Mouse (Mus musculus) small intestine, adult 2 months (tissue): Measurements from ENCODE around the gene Mrgbp. TPM values are rescaled to one million over a fixed set of nuclear protein-coding genes. Genes with fewer than 3 reads are reported as not detected.

Source experiments
- H3K27ac ChIP-seq: fragments of 200-500 bp; 2 replicates; pipeline ENCODE4 v1.5.1; 2012; ENCODE audit warnings: low read depth, low read length, control low read depth, inconsistent platforms; ENCODE audit not compliant: insufficient read depth
- H3K27me3 ChIP-seq: fragments of 200-500 bp; 2 replicates; pipeline ENCODE4 v1.6.1; 2012; ENCODE audit warnings: mild to moderate bottlenecking, moderate library complexity, low read length, inconsistent platforms; ENCODE audit not compliant: control insufficient read depth, insufficient read depth
- H3K36me3 ChIP-seq: fragments of 200-500 bp; 2 replicates; pipeline ENCODE4 v1.6.1; 2012; ENCODE audit warnings: mild to moderate bottlenecking, low read length, control low read depth, inconsistent platforms; ENCODE audit not compliant: control insufficient read depth, insufficient read depth
- H3K4me1 ChIP-seq: fragments of 200-500 bp; 2 replicates; pipeline ENCODE4 v1.6.1; 2012; ENCODE audit warnings: low read length, inconsistent platforms, mixed read lengths; ENCODE audit not compliant: control insufficient read depth, insufficient read depth, insufficient read length
- H3K4me3 ChIP-seq: fragments of 200-500 bp; 2 replicates; pipeline ENCODE4 v1.5.1; 2012; ENCODE audit warnings: low read depth, mild to moderate bottlenecking, control low read depth, inconsistent platforms, low read length, moderate library complexity
- CTCF ChIP-seq: fragments of 200-500 bp; IDR thresholded peaks from 2 replicates; pipeline ENCODE4 v1.5.1; 2012; ENCODE audit warnings: low read depth, mild to moderate bottlenecking, control low read depth, inconsistent platforms, low read length, moderate library complexity, mixed read lengths; ENCODE audit not compliant: insufficient replicate concordance, insufficient read length; ENCODE audit errors: extremely low read depth
- POLR2A ChIP-seq: fragments of 200-500 bp; IDR thresholded peaks from 2 replicates; pipeline ENCODE4 v1.6.1; 2012; ENCODE audit warnings: low read depth, mild to moderate bottlenecking, control low read depth, inconsistent platforms, low read length, moderate library complexity
- WGBS: fragments of 180-500 bp; shearing (Covaris S2); methylation state at CpG from one replicate; pipeline ENCODE4 v1.1.7; 2018; 5-methylcytosine and 5-hydroxymethylcytosine counted together
- polyA plus RNA-seq: library from polyadenylated mRNA; depleted of rRNA; stranded (reverse); fragments of >200 nt; gene quantifications from 2 replicates; pipeline ENCODE4 v1.2.3, GENCODE M21; 2012

Gene Mrgbp
- polyA plus RNA-seq, 1 experiment: 16.1 TPM

GRCm38 (mm10) chr2:180552340-180552739, 28.8 kb upstream of the Mrgbp start:
- 56% methylated on average over 3 of the region's 3 CpGs for WGBS
- Histone ChIP-seq H3K36me3 (no peaks in the 10 kb centered on the region), H3K27me3 (no peaks in the 10 kb centered on the region), H3K4me3 (no peak overlapping the region), H3K27ac (no peak overlapping the region), H3K4me1 (no peaks in the 10 kb centered on the region)
- TF ChIP-seq CTCF (no peak), POLR2A (no peak)

- 61% methylated on average over 3 of the region's 3 CpGs for WGBS
These were observed 25.9 kb upstream of the Mrgbp start for GRCm38 (mm10) chr2:180555219-180555618.

GRCm38 (mm10) chr2:180556470-180556869, 24.6 kb upstream of the Mrgbp start:
- Histone ChIP-seq H3K27me3 (no peaks in the 10 kb centered on the region), H3K27ac (no peak overlapping the region), H3K36me3 (no peaks in the 10 kb centered on the region), H3K4me1 (no peaks in the 10 kb centered on the region), H3K4me3 (no peak overlapping the region)
- WGBS: 59% methylated on average over 3 of the region's 3 CpGs
- TF ChIP-seq POLR2A: no peak
- no peak for TF ChIP-seq CTCF

More at GRCm38 (mm10) chr2:180555219-180555618, 25.9 kb upstream of the Mrgbp start:
- H3K4me3 ChIP-seq: no peak overlapping the region
- no peaks in the 10 kb centered on the region for H3K27me3 ChIP-seq
- H3K27ac ChIP-seq: no peak overlapping the region
- H3K4me1 ChIP-seq: no peaks in the 10 kb centered on the region
- TF ChIP-seq CTCF (no peak), POLR2A (no peak)
- H3K36me3 ChIP-seq: no peaks in the 10 kb centered on the region

- TF ChIP-seq POLR2A: no peak
- TF ChIP-seq CTCF: peak; percentile 53; the same call in 1 of the 2 replicates
- WGBS: 55% methylated on average over 5 of the region's 5 CpGs
These were observed 20.9 kb upstream of the Mrgbp start for GRCm38 (mm10) chr2:180560245-180560644.

GRCm38 (mm10) chr2:180562146-180562545, 19.0 kb upstream of the Mrgbp start:
- Histone ChIP-seq H3K4me1 (no peaks in the 10 kb centered on the region), H3K36me3 (no peaks in the 10 kb centered on the region), H3K4me3 (no peak overlapping the region), H3K27me3 (no peaks in the 10 kb centered on the region; the same call in 1 of the 2 replicates), H3K27ac (no peak overlapping the region)
- no peak for TF ChIP-seq POLR2A
- no peak for TF ChIP-seq CTCF
- 40% methylated on average over 5 of the region's 5 CpGs for WGBS

More at GRCm38 (mm10) chr2:180560245-180560644, 20.9 kb upstream of the Mrgbp start:
- Histone ChIP-seq H3K36me3 (no peaks in the 10 kb centered on the region), H3K4me1 (no peaks in the 10 kb centered on the region), H3K4me3 (no peak overlapping the region), H3K27me3 (no peaks in the 10 kb centered on the region; the same call in 1 of the 2 replicates), H3K27ac (no peak overlapping the region)

GRCm38 (mm10) chr2:180563296-180563695, 17.8 kb upstream of the Mrgbp start:
- Histone ChIP-seq H3K36me3 (no peaks in the 10 kb centered on the region), H3K4me1 (no peaks in the 10 kb centered on the region), H3K27ac (no peak overlapping the region), H3K4me3 (no peak overlapping the region), H3K27me3 (no peaks in the 10 kb centered on the region; the same call in none of the 2 replicates)
- TF ChIP-seq POLR2A (no peak), CTCF (no peak)
- WGBS: 63% methylated on average over 6 of the region's 6 CpGs

- WGBS: 48% methylated on average over 5 of the region's 5 CpGs
- H3K27ac ChIP-seq: no peak overlapping the region
- H3K27me3 ChIP-seq: no peaks in the 10 kb centered on the region; the same call in none of the 2 replicates
- no peak overlapping the region for H3K4me3 ChIP-seq
- TF ChIP-seq CTCF: no peak
- no peak for TF ChIP-seq POLR2A
- no peaks in the 10 kb centered on the region for H3K36me3 ChIP-seq
- no peaks in the 10 kb centered on the region for H3K4me1 ChIP-seq
These were observed 17.3 kb upstream of the Mrgbp start for GRCm38 (mm10) chr2:180563841-180564240.
